Mouse (Mus musculus) midbrain, embryonic 12.5 days (tissue): Measurements from ENCODE around the gene 1700001K19Rik. TPM values are rescaled to one million over a fixed set of nuclear protein-coding genes. Genes with fewer than 3 reads are reported as not detected.

ENCODE experiments used
- ATAC-seq: fragments of 200-750 bp; cut with Nextera tagmentation; 2 replicates; pipeline ENCODE4 v1.8.0; 2017; ENCODE audit warnings: low read depth, moderate TSS enrichment, moderate library complexity; ENCODE audit not compliant: low FRiP score
- H3K27ac ChIP-seq: fragments of 300-500 bp; sonication (generic); replicated peaks from 2 replicates; pipeline ENCODE4 v1.5.1; 2016; ENCODE audit warnings: mild to moderate bottlenecking
- H3K27me3 ChIP-seq: fragments of 300-500 bp; sonication (generic); 2 replicates; pipeline ENCODE4 v1.6.1; 2016; ENCODE audit warnings: mild to moderate bottlenecking
- H3K36me3 ChIP-seq: fragments of 300-500 bp; sonication (generic); 2 replicates; pipeline ENCODE4 v1.6.1; 2016
- H3K4me1 ChIP-seq: fragments of 300-500 bp; sonication (generic); 2 replicates; pipeline ENCODE4 v1.6.1; 2016
- H3K4me2 ChIP-seq: fragments of 300-500 bp; sonication (generic); replicated peaks from 2 replicates; pipeline ENCODE4 v1.6.1; 2016; ENCODE audit warnings: mild to moderate bottlenecking, moderate library complexity
- H3K4me3 ChIP-seq: fragments of 300-500 bp; sonication (generic); 2 replicates; pipeline ENCODE4 v1.5.1; 2016; ENCODE audit warnings: mild to moderate bottlenecking
- H3K9ac ChIP-seq: fragments of 300-500 bp; sonication (generic); replicated peaks from 2 replicates; pipeline ENCODE4 v1.6.1; 2016; ENCODE audit warnings: mild to moderate bottlenecking, moderate library complexity
- H3K9me3 ChIP-seq: fragments of 300-500 bp; sonication (generic); 2 replicates; pipeline ENCODE4 v1.6.1; 2016; ENCODE audit warnings: mild to moderate bottlenecking
- WGBS: fragments of 180-500 bp; shearing (Covaris S2); methylation state at CpG from one replicate; pipeline ENCODE4 v1.1.7; 2016; 5-methylcytosine and 5-hydroxymethylcytosine counted together
- microRNA-seq: library from miRNA; unstranded; fragments of <30 nt; microRNA quantifications from one replicate; pipeline ENCODE4, GENCODE M21; 2017
- polyA plus RNA-seq: library from polyadenylated mRNA; unstranded; fragments of >200 nt; fragmentation: Nextera tagmentation; extraction: Ambion mirVana; gene quantifications from 2 replicates; pipeline ENCODE4 v1.2.1, GENCODE M21; 2016

The 1700001K19Rik gene
- polyA plus RNA-seq, 1 experiment from 2014 or later: not detected

GRCm38 (mm10) chr12:110636293-110636692, 46.1 kb downstream of the 1700001K19Rik start:
- no peaks in the 10 kb centered on the region for H3K4me1 ChIP-seq
- no peak overlapping the region for H3K4me3 ChIP-seq
- ATAC-seq: no peak
- peaks cover 100% of the 10 kb centered on the region for H3K36me3 ChIP-seq
- WGBS: 95% methylated on average over 12 of the region's 12 CpGs
- H3K9me3 ChIP-seq: no peaks in the 10 kb centered on the region
- no peaks in the 10 kb centered on the region for H3K27me3 ChIP-seq
- H3K27ac ChIP-seq: no peak overlapping the region
- no peak overlapping the region for H3K4me2 ChIP-seq
- no peak overlapping the region for H3K9ac ChIP-seq

GRCm38 (mm10) chr12:110630056-110630455, 52.4 kb downstream of the 1700001K19Rik start:
- Histone ChIP-seq H3K9ac (no peak overlapping the region), H3K4me3 (no peak overlapping the region), H3K9me3 (no peaks in the 10 kb centered on the region), H3K27me3 (no peaks in the 10 kb centered on the region), H3K27ac (no peak overlapping the region), H3K36me3 (peaks cover 100% of the 10 kb centered on the region), H3K4me2 (no peak overlapping the region), H3K4me1 (no peaks in the 10 kb centered on the region)
- no peak for ATAC-seq
- 94% methylated on average over 11 of the region's 11 CpGs for WGBS

Small RNAs within 50 kb of the gene (microRNA-seq; reads per million reads assigned to microRNA genes)
- gene Gm27299: not detected

Other genes with a start within 250 kb of the 1700001K19Rik start
- gene Ppp2r5c, start 235.5 kb downstream of the 1700001K19Rik start, polyA plus RNA-seq: 161 and 163 TPM in 2 replicates
- 94.7 and 99.4 TPM in 2 replicates for gene Dync1h1, start 81.2 kb downstream of the 1700001K19Rik start, polyA plus RNA-seq
- 1,236 and 1,324 TPM in 2 replicates for gene Hsp90aa1, start 20.1 kb upstream of the 1700001K19Rik start, polyA plus RNA-seq
- 32.1 and 32.6 TPM in 2 replicates for gene Wdr20, start 55.3 kb upstream of the 1700001K19Rik start, polyA plus RNA-seq
- gene Mok, start 158.3 kb upstream of the 1700001K19Rik start, polyA plus RNA-seq: 11.1 and 13.2 TPM in 2 replicates
- gene Zfp839, start 167.6 kb upstream of the 1700001K19Rik start, polyA plus RNA-seq: 3.9 and 5.1 TPM in 2 replicates
- 58.5 and 72.6 TPM in 2 replicates for gene Cinp, start 206.5 kb upstream of the 1700001K19Rik start, polyA plus RNA-seq
- 7.5 and 8.4 TPM in 2 replicates for gene Tecpr2, start 206.6 kb upstream of the 1700001K19Rik start, polyA plus RNA-seq